Mouse (Mus musculus): ENCODE data around the gene Bend4.

DNA sequence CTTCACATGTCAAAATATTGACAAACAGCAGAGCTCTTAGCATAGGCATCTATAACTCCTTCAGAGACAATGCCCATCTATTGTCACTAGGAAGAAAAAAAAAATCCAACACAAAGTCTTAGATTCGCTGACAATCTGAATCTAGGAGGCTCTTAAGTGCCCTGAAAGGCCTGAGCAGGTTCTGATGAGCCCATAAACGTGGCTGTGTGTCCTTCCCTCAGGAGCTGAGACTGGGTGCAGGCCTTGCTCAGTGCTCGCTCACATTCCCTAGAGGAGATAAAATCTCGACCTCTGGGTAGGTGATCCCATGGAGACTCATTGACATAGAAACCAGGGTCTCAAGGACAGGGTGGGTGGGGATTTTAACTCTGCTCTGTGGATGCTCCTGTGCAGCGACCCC lies 2.1 kb downstream of the Bend4 start:
- TF ChIP-seq CTCF (conservative IDR thresholded peaks at IDR 0.05; ENCODE audit: low read length) (no peak), POU5F1 (IDR thresholded peaks at IDR 0.05; ENCODE audit: borderline replicate concordance, low read length) (no peak)

Data from E14TG2a.4 (cell line).